Mouse (Mus musculus): ENCODE measurements around the gene Cdh3.

DNA sequence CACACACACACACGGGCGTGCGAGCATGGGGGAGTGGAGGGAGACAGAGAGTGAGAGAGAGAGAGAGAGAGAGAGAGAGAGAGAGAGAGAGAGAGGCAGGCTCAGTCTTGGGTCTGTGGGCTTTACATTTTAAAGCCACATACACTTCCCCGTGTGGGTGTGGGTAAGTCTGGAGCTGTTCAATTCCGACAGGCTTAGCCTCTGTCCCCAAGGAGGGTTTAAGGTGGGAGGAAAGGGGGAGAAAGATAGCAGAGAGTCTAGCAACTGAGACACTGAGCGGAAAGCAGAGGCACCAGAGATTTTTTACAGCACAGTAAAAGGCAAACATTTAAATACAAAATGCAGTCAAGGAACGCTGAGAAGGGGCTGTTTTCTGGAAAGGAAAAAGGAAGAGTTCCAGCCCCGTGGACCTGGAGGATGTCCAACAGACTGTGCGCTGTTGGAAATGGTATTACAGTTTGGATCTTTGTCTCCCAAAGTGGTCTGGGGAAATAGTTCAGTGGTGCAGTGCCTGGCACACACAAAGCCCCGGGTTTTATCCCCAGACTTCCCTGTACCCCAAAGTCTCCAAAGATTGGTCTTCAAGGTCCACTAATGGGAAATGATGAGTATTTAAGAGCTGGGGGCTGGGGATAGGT, 5.2 kb upstream of the Cdh3 start:
- TF ChIP-seq GATA1 (IDR thresholded peaks at IDR 0.05; ENCODE audit: borderline replicate concordance, low read length) (no peak), FLI1 (IDR thresholded peaks at IDR 0.05; ENCODE audit: low read length) (no peak)

Measured in megakaryocyte, embryonic 14.5 days (primary cell).